Mouse (Mus musculus) limb, embryonic 11.5 days (tissue): ENCODE data around the gene Tmed5. TPM values are rescaled to one million over a fixed set of nuclear protein-coding genes. Genes with fewer than 3 reads are reported as not detected.

Source experiments
- ATAC-seq: fragments of 200-750 bp; cut with Nextera tagmentation; 2 replicates; pipeline ENCODE4 v1.8.0; 2017; ENCODE audit warnings: low read depth; ENCODE audit not compliant: insufficient number of reproducible peaks, low FRiP score, low TSS enrichment
- DNase-seq: peaks from one replicate; pipeline ENCODE4 v3.0.0-alpha.2; 2015; ENCODE audit warnings: low spot score
- H3K27ac ChIP-seq: fragments of 300-500 bp; sonication (generic); replicated peaks from 2 replicates; pipeline ENCODE4 v1.5.1; 2014; ENCODE audit warnings: low read depth, mild to moderate bottlenecking, low read length
- H3K27me3 ChIP-seq: fragments of 300-500 bp; sonication (generic); 2 replicates; pipeline ENCODE4 v1.6.1; 2014; ENCODE audit warnings: mild to moderate bottlenecking, low read length, mixed read lengths; ENCODE audit not compliant: control insufficient read depth, insufficient read depth
- H3K36me3 ChIP-seq: fragments of 300-500 bp; sonication (generic); 2 replicates; pipeline ENCODE4 v1.6.1; 2014; ENCODE audit warnings: mild to moderate bottlenecking, low read length, moderate library complexity, mixed read lengths; ENCODE audit not compliant: control insufficient read depth, insufficient read depth
- H3K4me1 ChIP-seq: fragments of 300-500 bp; sonication (generic); 2 replicates; pipeline ENCODE4 v1.6.1; 2014; ENCODE audit warnings: low read length, mixed read lengths; ENCODE audit not compliant: control insufficient read depth, insufficient read depth
- H3K4me2 ChIP-seq: fragments of 300-500 bp; sonication (generic); 2 replicates; pipeline ENCODE4 v1.6.1; 2014; ENCODE audit warnings: low read depth, mild to moderate bottlenecking, moderate library complexity; ENCODE audit not compliant: severe bottlenecking
- H3K4me3 ChIP-seq: fragments of 300-500 bp; sonication (generic); 2 replicates; pipeline ENCODE4 v1.5.1; 2014; ENCODE audit warnings: low read depth, low read length
- H3K9ac ChIP-seq: fragments of 300-500 bp; sonication (generic); 2 replicates; pipeline ENCODE4 v1.6.1; 2014; ENCODE audit warnings: mild to moderate bottlenecking, low read length
- H3K9me3 ChIP-seq: fragments of 300-500 bp; sonication (generic); 2 replicates; pipeline ENCODE4 v1.6.1; 2016; ENCODE audit warnings: low read length; ENCODE audit not compliant: control insufficient read depth
- WGBS: fragments of 180-500 bp; shearing (Covaris S2); extraction: QIAGEN DNeasy Blood & Tissue Kit; methylation state at CpG from one replicate; pipeline ENCODE4 v1.1.7; 2014; 5-methylcytosine and 5-hydroxymethylcytosine counted together
- polyA plus RNA-seq: library from polyadenylated mRNA; unstranded; fragments of >200 nt; fragmentation: Nextera tagmentation; extraction: Ambion mirVana; gene quantifications from 2 replicates; pipeline ENCODE4 v1.2.1, GENCODE M21; 2014

Tmed5 gene
- polyA plus RNA-seq, result 26.1 and 28.1 TPM in 2 replicates

DNA sequence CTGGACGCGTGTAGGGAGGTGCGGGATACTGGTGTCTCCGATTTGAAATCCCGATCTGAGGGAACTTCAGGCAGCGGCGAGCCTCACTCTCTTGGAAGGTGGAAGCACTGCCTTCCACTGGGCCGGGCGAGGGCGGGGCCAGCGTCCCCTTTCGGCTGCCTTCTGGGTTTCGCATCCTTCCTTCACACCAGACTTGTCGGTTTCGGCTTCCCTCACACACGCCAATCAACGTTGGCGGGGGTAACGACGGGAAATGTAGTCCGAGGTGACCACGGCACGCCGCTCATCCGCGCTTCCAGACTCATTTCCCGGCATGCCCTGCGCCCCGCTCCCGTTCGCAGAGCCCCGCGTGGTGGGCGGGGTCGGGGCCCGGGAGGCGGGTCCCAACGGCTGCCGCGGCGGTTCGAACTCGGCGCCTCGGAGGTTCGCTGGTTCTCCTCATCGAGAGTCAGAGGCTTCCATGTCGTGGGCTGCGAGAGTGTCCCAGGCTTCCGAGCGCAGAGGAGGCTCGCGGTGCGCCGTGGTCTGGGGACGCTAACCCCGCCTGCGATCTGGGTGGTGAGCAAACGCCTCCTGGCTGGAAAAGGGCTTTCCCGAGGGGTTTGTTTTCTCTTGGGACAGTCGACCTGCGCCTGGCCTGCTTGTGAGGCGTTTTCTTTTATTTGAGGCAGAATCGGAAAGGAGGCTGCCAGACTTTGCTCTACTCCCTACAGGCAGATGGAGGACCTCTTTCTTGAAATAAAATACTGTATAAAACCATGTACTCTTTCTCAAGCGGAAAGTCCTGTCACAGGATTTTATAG is at the start of gene Tmed5, which contains the start of gene Ccdc18:
Gene Tmed5, minus strand, starts transcription at position 180 of the 803 bp plus-strand sequence.
Gene Ccdc18, plus strand, starts transcription at position 435 of the 803 bp plus-strand sequence.
- H3K9me3 ChIP-seq, result no peaks in the 10 kb centered on the region
- peak within 1 kb of the TSS; percentile 79 for H3K4me2 ChIP-seq
- H3K4me3 ChIP-seq, result peak within 1 kb of the TSS; percentile 71
- 0 out of 2 replicates have a peak, but pooled peaks cover 4% of the 10 kb centered on the region for H3K4me1 ChIP-seq
- H3K27me3 ChIP-seq, result no peaks in the 10 kb centered on the region
- under 1% methylated on average over 64 of the region's 65 CpGs for WGBS
- ATAC-seq (peak; percentile 98), DNase-seq (peak; percentile 98)
- H3K27ac ChIP-seq, result peak within 1 kb of the TSS; percentile 72
- peak within 1 kb of the TSS; percentile 79 for H3K9ac ChIP-seq
- H3K36me3 ChIP-seq, result no peaks in the 10 kb centered on the region; the same call in 1 of the 2 replicates

DNA sequence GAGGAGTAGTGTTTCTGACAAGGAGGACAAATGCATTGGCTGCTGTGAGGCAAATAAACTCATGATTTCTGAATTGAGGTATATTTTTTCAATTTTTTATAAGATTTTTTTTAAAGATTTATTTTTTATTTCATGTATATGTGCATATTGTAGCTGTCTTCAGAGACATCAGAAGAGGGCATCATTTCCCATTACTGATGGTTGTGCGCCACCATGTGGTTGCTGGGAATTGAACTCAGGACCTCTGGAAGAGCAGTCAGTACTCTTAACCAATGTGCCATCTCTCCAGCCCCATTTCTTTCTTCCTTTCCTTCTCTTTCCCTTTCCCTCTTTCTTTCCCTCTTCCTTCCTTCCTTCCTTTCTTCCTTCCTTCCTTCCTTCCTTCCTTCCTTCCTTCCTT is 31.3 kb upstream of the Tmed5 start:
- Histone ChIP-seq H3K9me3 (no peaks in the 10 kb centered on the region), H3K4me1 (no peaks in the 10 kb centered on the region), H3K36me3 (no peaks in the 10 kb centered on the region), H3K27me3 (no peaks in the 10 kb centered on the region), H3K27ac (no peak overlapping the region), H3K4me2 (no peak overlapping the region), H3K9ac (no peak overlapping the region), H3K4me3 (no peak overlapping the region)
- peak; percentile 36 for DNase-seq
- WGBS, result 21% methylated on average over 1 of the region's 1 CpGs
- ATAC-seq, result no peak

DNA sequence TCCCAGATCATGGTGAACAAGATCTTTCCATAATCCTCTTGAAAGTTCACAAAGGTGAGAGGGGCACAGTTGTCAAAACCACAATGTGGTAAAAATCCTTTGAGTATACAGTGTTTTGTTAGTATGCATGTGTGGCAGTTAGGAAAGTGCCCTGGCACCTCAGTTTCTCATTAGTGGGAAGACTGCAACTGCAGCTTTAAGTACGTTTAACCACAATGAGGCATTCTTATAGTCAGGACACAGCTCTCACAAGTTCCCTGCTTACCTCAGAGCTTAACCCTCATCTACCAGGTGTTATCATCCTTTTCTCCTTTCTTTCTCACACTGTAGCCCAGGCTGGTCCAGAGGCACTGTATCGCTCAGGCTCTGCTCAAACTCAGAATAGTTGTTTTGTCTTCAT is 28.4 kb upstream of the Tmed5 start:
- DNase-seq, result no peak

DNA sequence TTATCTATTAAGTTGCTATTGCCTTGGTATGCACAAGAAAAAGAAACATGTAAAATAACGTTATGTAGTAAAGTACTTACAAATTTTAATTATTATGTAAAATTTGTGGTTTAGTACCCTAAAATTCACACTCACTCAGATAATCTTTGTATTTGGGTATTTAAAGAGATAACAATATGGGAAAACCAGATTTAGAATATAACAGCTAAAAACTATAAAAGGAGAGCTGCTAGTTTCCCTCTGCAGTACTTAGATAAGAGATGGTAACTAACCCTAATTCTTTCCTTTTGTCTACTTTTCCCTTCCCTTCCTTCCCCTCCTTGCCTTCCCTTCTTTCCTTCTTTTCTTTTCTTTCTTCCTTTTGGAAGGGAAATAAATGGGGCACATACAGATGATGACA is 20.2 kb upstream of the Tmed5 start:
- WGBS, result 98% methylated on average over 1 of the region's 1 CpGs
- Histone ChIP-seq H3K4me1 (no peaks in the 10 kb centered on the region), H3K4me2 (no peak overlapping the region), H3K4me3 (no peak overlapping the region), H3K36me3 (no peaks in the 10 kb centered on the region), H3K9me3 (no peaks in the 10 kb centered on the region), H3K27ac (no peak overlapping the region), H3K27me3 (no peaks in the 10 kb centered on the region), H3K9ac (no peak overlapping the region)
- ATAC-seq, result no peak
- DNase-seq, result no peak

More for the DNA sequence above, 28.4 kb upstream of the Tmed5 start:
- ATAC-seq, result no peak
- WGBS, result 85% methylated on average over 2 of the region's 2 CpGs
- no peak overlapping the region for H3K9ac ChIP-seq
- H3K4me1 ChIP-seq, result no peaks in the 10 kb centered on the region
- no peak overlapping the region for H3K4me3 ChIP-seq
- H3K9me3 ChIP-seq, result no peaks in the 10 kb centered on the region
- no peak overlapping the region for H3K4me2 ChIP-seq
- no peak overlapping the region for H3K27ac ChIP-seq
- H3K27me3 ChIP-seq, result no peaks in the 10 kb centered on the region
- no peaks in the 10 kb centered on the region for H3K36me3 ChIP-seq

DNA sequence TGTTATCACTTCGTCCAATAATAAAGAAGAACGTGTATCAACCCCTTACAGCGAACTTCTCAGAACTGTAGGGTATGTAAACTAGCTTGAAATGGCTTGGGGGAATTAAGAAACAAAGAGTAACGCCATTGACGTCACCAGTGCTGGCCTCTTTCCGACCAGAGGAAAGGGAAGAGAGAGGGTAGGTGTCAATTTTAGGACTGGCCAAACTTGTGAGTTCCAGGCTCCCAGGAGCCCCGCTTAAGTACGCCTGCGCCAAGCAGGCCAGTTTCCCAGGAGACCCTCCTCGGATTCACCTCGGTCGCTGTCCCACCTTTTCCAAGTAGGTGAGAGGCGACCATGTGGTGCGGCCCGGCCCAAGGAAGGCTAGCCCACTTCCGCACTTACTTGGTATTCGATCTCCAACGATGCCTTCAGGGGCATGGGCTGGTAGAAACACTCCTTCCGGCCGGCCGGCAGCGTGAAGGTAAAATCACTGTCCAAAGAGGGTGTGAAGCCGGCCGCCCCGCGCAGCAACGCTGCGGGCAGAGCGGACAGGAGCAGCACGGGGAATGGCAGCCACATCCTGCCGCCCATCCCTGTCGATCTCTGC is 475 bp downstream of the Tmed5 start:
- Histone ChIP-seq H3K4me3 (peak overlapping the region; percentile 71), H3K36me3 (no peaks in the 10 kb centered on the region; the same call in 1 of the 2 replicates), H3K27me3 (no peaks in the 10 kb centered on the region), H3K9ac (peak overlapping the region; percentile 76), H3K27ac (peak overlapping the region; percentile 72), H3K4me2 (peak overlapping the region; percentile 79), H3K9me3 (no peaks in the 10 kb centered on the region), H3K4me1 (0 out of 2 replicates have a peak, but pooled peaks cover 4% of the 10 kb centered on the region)
- WGBS, result under 1% methylated on average over 30 of the region's 32 CpGs
- DNase-seq (no peak), ATAC-seq (peak; percentile 2; the same call in 1 of the 2 replicates)

DNA sequence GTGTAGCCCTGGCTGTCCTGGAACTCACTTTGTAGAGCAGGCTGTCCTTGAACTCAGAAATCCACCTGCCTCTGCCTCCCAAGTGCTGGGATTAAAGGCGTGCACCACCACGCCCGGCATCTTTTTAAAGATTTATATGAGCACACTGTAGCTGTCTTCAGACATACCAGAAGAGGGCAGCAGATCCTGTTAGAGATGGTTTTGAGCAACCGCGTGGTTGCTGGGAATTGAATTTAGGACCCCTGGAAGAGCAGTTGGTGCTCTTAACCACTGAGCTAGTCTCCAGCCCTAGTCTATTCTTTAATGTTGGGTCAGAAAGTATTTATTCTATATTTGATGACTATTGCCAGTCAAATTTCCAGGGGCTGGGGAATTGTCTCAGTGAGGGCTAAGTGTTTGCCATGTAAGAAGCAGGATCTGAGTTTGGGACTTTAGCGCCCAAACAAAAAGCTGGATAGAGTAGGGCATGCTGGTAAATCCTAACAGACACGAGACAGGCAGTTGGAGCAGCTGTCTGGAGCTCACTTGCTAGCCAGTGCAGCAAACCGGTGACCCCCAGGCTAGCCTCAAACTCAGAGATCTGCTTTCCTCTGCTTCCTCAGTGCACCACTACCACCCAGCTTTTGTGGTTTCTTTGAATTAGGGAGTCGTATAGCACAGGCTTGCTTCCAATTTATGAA is 12.1 kb downstream of the Tmed5 start:
- Histone ChIP-seq H3K36me3 (peaks cover 3% of the 10 kb centered on the region; the same call in 1 of the 2 replicates), H3K4me1 (no peaks in the 10 kb centered on the region), H3K4me3 (no peak overlapping the region), H3K27me3 (no peaks in the 10 kb centered on the region), H3K9me3 (no peaks in the 10 kb centered on the region), H3K4me2 (no peak overlapping the region), H3K9ac (no peak overlapping the region), H3K27ac (no peak overlapping the region)
- WGBS, result 84% methylated on average over 9 of the region's 9 CpGs
- DNase-seq (no peak), ATAC-seq (no peak)

DNA sequence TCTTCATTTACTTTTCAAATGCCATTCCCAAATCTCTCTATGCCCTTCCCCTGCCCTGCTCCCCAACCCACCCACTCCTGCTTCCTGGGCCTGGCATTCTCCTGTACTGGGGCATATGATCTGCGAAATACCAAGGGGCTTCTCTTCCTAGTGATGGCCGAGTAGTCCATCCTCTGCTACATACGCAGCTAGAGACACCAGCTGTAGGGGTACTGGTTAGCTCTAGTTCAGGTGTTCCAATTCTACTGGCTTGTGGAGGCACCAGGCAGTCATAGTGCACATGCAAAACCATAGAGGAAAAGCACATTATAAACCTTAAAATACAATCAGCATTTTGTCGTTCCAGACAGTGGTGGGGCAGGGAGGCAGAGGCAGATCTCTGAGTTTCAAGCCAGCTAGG is 14.7 kb downstream of the Tmed5 start:
- DNase-seq (no peak), ATAC-seq (no peak)
- WGBS, result 94% methylated on average over 4 of the region's 4 CpGs
- Histone ChIP-seq H3K4me1 (no peaks in the 10 kb centered on the region), H3K4me3 (no peak overlapping the region), H3K27me3 (no peaks in the 10 kb centered on the region), H3K9ac (no peak overlapping the region), H3K36me3 (peaks cover 3% of the 10 kb centered on the region; the same call in 1 of the 2 replicates), H3K9me3 (no peaks in the 10 kb centered on the region), H3K27ac (no peak overlapping the region), H3K4me2 (no peak overlapping the region)

DNA sequence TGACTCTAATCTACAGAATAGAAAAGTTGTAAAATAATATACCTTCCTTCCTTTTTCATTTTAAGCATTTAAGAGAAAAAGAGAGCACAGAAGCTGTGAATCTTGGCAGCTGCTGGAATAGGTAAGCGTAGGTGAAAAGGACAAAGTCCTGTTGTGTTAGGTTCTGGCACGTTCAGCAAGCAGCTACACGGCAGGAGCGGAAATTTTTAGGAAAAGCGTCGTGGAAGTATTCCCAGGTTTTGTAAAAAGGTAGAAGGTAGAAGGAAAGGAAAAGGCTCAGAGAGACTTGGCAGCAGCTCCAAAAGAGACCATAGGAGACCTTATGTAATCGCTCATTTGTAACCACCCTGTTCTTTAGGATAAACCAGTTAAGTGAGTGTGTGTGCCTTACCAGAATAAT is 23.1 kb downstream of the Tmed5 start:
- Histone ChIP-seq H3K9ac (no peak overlapping the region), H3K27me3 (no peaks in the 10 kb centered on the region), H3K36me3 (peaks cover 10% of the 10 kb centered on the region; the same call in 1 of the 2 replicates), H3K9me3 (no peaks in the 10 kb centered on the region), H3K4me3 (no peak overlapping the region), H3K4me1 (no peaks in the 10 kb centered on the region), H3K4me2 (no peak overlapping the region), H3K27ac (no peak overlapping the region)
- DNase-seq (no peak), ATAC-seq (no peak)
- 98% methylated on average over 7 of the region's 7 CpGs for WGBS
